Mouse (Mus musculus) limb, embryonic 14.5 days (tissue): ENCODE measurements at regions not wholly inside any gene's neighbourhood (a gene's known extent, or its start where the extent isn't known, plus 50 kb on each side); places are given as distances from the start of the nearest gene placed in this dataset.

Source experiments
- ATAC-seq: fragments of 200-750 bp; cut with Nextera tagmentation; 2 replicates; pipeline ENCODE4 v1.8.0; 2017; ENCODE audit warnings: low read depth, moderate number of reproducible peaks, moderate TSS enrichment; ENCODE audit not compliant: low FRiP score
- DNase-seq: peaks from one replicate; pipeline ENCODE4 v3.0.0-alpha.2; 2015; ENCODE audit warnings: low spot score
- H3K27ac ChIP-seq: fragments of 300-500 bp; sonication (generic); replicated peaks from 2 replicates; pipeline ENCODE4 v1.5.1; 2014; ENCODE audit warnings: low read depth, mild to moderate bottlenecking, low read length, moderate library complexity, mixed read lengths
- H3K27me3 ChIP-seq: fragments of 300-500 bp; sonication (generic); 2 replicates; pipeline ENCODE4 v1.6.1; 2014; ENCODE audit warnings: low read length, mixed read lengths; ENCODE audit not compliant: control insufficient read depth, insufficient read depth
- H3K36me3 ChIP-seq: fragments of 300-500 bp; sonication (generic); 2 replicates; pipeline ENCODE4 v1.6.1; 2014; ENCODE audit warnings: mild to moderate bottlenecking, low read length, moderate library complexity, mixed read lengths; ENCODE audit not compliant: control insufficient read depth, insufficient read depth
- H3K4me1 ChIP-seq: fragments of 300-500 bp; sonication (generic); 2 replicates; pipeline ENCODE4 v1.6.1; 2014; ENCODE audit warnings: antibody characterized with exemption, low read length, mixed read lengths; ENCODE audit not compliant: control insufficient read depth, insufficient read depth
- H3K4me2 ChIP-seq: fragments of 300-500 bp; sonication (generic); replicated peaks from 2 replicates; pipeline ENCODE4 v1.6.1; 2014; ENCODE audit warnings: low read depth, mild to moderate bottlenecking, low read length, moderate library complexity; ENCODE audit not compliant: severe bottlenecking
- H3K4me3 ChIP-seq: fragments of 300-500 bp; sonication (generic); replicated peaks from 2 replicates; pipeline ENCODE4 v1.5.1; 2014; ENCODE audit warnings: low read length
- H3K9ac ChIP-seq: fragments of 300-500 bp; sonication (generic); 2 replicates; pipeline ENCODE4 v1.6.1; 2014; ENCODE audit warnings: mild to moderate bottlenecking, low read depth, low read length, moderate library complexity; ENCODE audit not compliant: severe bottlenecking
- H3K9me3 ChIP-seq: fragments of 300-500 bp; sonication (generic); 2 replicates; pipeline ENCODE4 v1.6.1; 2016; ENCODE audit warnings: low read length; ENCODE audit not compliant: control insufficient read depth
- POLR2A ChIP-seq: fragments of 200-500 bp; IDR thresholded peaks from 2 replicates; pipeline ENCODE4 v1.8.0; 2012; ENCODE audit warnings: inconsistent platforms, mild to moderate bottlenecking, moderate library complexity, borderline replicate concordance; ENCODE audit not compliant: insufficient read depth, insufficient read length; ENCODE audit errors: extremely low read depth
- WGBS: fragments of 180-500 bp; shearing (Covaris S2); extraction: QIAGEN DNeasy Blood & Tissue Kit; methylation state at CpG from one replicate; pipeline ENCODE4 v1.1.7; 2014; 5-methylcytosine and 5-hydroxymethylcytosine counted together

DNA sequence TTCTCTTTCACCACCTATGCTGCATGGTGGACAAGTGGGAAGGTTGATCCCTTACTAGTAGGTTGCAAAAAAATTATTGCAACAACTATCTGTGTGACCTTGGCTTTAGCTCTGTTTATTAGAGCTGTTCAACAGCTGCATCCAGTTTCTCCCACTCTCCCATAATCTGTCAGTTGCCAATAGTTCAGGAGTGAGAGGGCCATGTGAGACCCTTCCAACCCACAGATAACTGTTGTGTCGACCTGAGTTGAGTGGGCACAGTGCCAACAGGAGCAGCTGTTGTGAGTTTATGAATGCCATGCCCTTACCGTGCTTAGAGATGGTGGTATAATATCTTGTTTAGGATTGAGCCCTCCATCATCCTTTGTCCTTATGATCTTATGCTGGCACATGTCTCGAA lies 902.1 kb upstream of the Slc39a10 start:
- no peak for ATAC-seq
- no peaks in the 10 kb centered on the region for H3K9me3 ChIP-seq
- no peak overlapping the region for H3K4me3 ChIP-seq
- no peak overlapping the region for H3K9ac ChIP-seq
- H3K4me2 ChIP-seq, result no peak overlapping the region
- WGBS, result 54% methylated on average over 3 of the region's 3 CpGs
- no peaks in the 10 kb centered on the region for H3K27me3 ChIP-seq
- no peak for DNase-seq
- H3K4me1 ChIP-seq, result no peaks in the 10 kb centered on the region
- no peaks in the 10 kb centered on the region for H3K36me3 ChIP-seq
- no peak overlapping the region for H3K27ac ChIP-seq
- no peak for TF ChIP-seq POLR2A
